Mouse (Mus musculus): ENCODE data around the gene Olfr452.
A peak's percentile ranks its signal among the peaks of the same experiment; 100 is the strongest.

The Olfr452 gene

GRCm38 (mm10) chr6:42784793-42785192 lies at the start of gene Olfr452:
Gene Olfr452 (plus strand): TSS chr6:42785093.
- no peak for DNase-seq (ENCODE audit: low read depth, low spot score)

- DNase-seq (ENCODE audit: low read depth, low spot score) = no peak
Measured at GRCm38 (mm10) chr6:42739071-42739470, 45.8 kb upstream of the Olfr452 start, which contains the start of gene Olfr453. Gene Olfr453 (plus strand): TSS chr6:42739371.

- DNase-seq (ENCODE audit: low read depth, low spot score) = peak; percentile 31
Measured at GRCm38 (mm10) chr6:42742303-42742702, 42.6 kb upstream of the Olfr452 start.

- DNase-seq (ENCODE audit: low read depth, low spot score) = no peak
Measured at GRCm38 (mm10) chr6:42747846-42748245, 37.0 kb upstream of the Olfr452 start.

- DNase-seq (ENCODE audit: low read depth, low spot score) = no peak
Measured at GRCm38 (mm10) chr6:42756104-42756503, 28.8 kb upstream of the Olfr452 start, which contains the start of gene Olfr38. Gene Olfr38 (plus strand): TSS chr6:42756404.

GRCm38 (mm10) chr6:42777066-42777465 lies 7.8 kb upstream of the Olfr452 start:
- no peak for DNase-seq (ENCODE audit: low read depth, low spot score)

- no peak for DNase-seq (ENCODE audit: low read depth, low spot score)
Measured at GRCm38 (mm10) chr6:42790247-42790948, 5.5 kb downstream of the Olfr452 start.

- DNase-seq (ENCODE audit: low read depth, low spot score) = peak; percentile 49
Measured at GRCm38 (mm10) chr6:42790949-42791556, 6.2 kb downstream of the Olfr452 start.

- DNase-seq (ENCODE audit: low read depth, low spot score) = no peak
Measured at GRCm38 (mm10) chr6:42794982-42795381, 10.1 kb downstream of the Olfr452 start.

GRCm38 (mm10) chr6:42811639-42812038 lies 26.7 kb downstream of the Olfr452 start, which contains the start of gene Olfr450:
Gene Olfr450 (plus strand): TSS chr6:42811939.
- no peak for DNase-seq (ENCODE audit: low read depth, low spot score)

GRCm38 (mm10) chr6:42834084-42834483 lies 49.2 kb downstream of the Olfr452 start, which contains the start of gene Olfr449:
Gene Olfr449 (plus strand): TSS chr6:42834384.
- no peak for DNase-seq (ENCODE audit: low read depth, low spot score)

Data from telencephalon, adult 2 months (tissue).